Mouse (Mus musculus) layer of hippocampus, adult 18-20 months (tissue): Measurements from ENCODE around the gene Sptssb. TPM values are rescaled to one million over a fixed set of nuclear protein-coding genes. Genes with fewer than 3 reads are reported as not detected.

Source experiments
- DNase-seq, 2 experiments: peaks; one replicate each; pipeline ENCODE4 v3.0.0; 2022; ENCODE audit warnings: low spot score in 2 of 2
- long read RNA-seq: library from polyadenylated mRNA; stranded (forward); transcript quantifications from one replicate; pipeline ENCODE4 v2.0.0, GENCODE M21; 2021
- total RNA-seq, 2 experiments: library from RNA; stranded (reverse); gene quantifications; 2 replicates each; pipeline ENCODE4 v1.2.3; 2021

The Sptssb gene
- total RNA-seq: 1 to 10 TPM; 1.9 to 2.3 TPM
- long read RNA-seq, partial matches to known transcripts: 0 of 4 reads
- long read RNA-seq, other reads (novel, unspliced or antisense): 2 of 4 reads

DNA sequence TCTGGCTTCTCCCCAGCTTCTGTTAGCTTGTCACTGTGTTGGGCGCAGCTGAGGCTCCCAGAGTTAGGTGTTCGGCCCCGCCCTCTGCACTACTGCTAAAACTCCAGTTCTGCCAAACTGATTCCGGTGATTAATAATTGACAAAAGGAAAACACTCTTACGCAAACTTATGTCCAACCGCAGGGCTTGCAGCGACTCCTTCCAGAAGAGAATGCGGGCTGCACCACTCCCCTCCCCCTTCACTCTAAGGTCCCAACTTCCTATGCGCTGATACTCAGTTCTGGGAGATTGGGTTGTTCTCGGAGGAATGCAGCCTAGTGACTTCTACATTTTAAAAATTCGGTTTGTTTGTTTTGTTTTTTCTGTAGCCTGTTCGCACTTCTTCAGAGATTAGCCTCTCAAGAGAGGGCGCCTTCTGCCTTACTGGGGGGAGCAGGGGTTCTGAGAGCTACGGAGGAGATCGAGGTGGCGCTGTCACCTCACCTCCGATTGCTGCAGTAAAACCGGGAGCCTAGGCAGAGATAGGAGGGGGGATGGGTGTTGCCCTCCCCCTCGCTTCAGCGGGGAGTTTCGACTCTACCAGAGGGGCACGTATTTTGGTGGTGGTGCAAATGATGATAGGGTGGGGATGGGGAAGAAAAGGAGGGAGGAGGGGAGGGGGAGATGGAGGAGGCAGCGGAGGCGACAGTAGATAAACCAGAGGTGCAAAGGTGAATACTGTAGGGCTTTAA is at the start of gene Sptssb:
TSS of gene Sptssb (minus strand) at position 83 of the 731 bp plus-strand sequence.
- DNase-seq: peak in 1 of 2 experiments; percentile 21

DNA sequence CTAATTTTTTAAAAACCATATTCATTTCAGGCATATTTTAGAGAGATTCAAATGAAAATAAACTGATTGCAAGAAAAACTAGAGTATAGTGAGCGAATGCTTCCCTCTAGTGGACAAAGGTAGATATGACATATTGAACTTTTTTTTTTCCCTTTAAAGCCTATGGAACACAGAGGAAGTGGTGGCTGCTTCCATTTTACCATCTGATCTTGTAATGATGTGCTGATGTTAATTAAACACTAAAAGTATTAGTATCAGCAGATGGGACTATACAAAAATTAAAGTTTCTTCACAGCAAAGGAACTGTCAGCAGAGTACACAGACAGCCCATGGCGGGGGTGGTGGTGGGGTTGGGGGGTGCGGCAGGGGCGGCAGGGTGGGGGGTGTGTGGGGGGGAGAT is 48.3 kb upstream of the Sptssb start:
- no peak for DNase-seq

DNA sequence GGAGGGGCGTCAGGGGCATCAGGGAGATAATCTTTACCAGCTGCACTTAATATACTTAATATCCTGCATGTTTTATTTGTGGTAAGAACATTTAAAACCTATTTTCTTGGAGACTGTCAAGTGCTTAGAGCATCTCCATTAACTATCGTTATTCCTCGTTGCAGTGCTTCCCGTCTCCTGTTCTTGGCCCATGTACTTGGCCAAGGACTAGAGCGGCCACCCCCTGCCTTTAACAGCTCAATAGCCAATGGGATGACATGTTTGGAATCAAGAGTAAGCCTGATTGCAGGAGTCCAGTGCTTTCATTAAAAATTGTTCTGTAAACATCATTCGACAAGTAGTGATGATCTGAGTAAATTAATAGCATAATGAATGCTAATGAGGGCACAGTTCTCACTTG is 47.8 kb upstream of the Sptssb start:
- DNase-seq: no peak

GRCm38 (mm10) chr3:69902787-69903477 is 43.2 kb upstream of the Sptssb start:
- no peak for DNase-seq

- DNase-seq: no peak
Measured at GRCm38 (mm10) chr3:69902382-69902781, 42.6 kb upstream of the Sptssb start.

GRCm38 (mm10) chr3:69901874-69902381 is 42.2 kb upstream of the Sptssb start:
- no peak for DNase-seq

DNA sequence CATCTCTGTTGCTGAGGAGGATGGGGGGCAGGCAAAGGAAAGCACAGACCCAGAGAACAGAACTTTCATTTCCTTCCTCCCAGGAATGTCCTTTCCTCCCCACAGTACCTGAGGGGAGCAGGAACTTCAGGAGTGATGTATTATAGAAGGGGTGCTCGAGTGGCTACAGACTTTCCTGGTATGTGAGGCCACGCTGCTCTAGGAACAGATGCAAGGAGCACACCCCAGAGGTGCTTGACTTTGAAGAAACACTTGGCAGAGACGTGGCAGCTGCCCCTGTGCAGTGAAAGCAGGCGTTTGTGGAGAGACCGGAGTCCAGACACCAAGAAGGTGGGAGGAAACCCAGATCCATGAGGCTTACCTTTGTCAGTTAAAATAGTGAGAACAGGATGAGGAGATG is 40.6 kb upstream of the Sptssb start:
- DNase-seq: no peak

- DNase-seq: peak in 1 of 2 experiments; percentile 77
Measured at GRCm38 (mm10) chr3:69897917-69898594, 38.3 kb upstream of the Sptssb start.

GRCm38 (mm10) chr3:69895516-69895915 is 35.8 kb upstream of the Sptssb start:
- no peak for DNase-seq

GRCm38 (mm10) chr3:69892187-69893094 is 32.7 kb upstream of the Sptssb start:
- DNase-seq: no peak

DNA sequence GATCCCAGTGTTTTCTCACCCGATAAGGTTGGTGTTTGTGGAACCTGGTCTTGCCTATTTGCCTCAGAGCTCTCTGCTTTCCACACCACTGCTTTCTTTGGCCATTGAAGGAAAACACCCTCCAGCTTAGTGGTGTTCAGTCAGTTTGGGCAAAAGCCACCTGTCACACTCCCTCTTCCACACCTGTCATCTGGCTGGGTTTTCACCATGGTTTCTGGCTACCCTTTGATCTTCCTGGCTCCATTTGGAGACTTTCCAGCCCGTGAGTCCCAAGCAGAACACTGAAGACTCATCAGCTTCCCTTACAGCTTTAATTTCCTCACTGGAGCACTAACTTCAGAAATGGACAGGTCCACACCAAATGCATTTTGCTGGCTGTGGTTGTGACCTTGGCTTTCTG is 26.1 kb upstream of the Sptssb start:
- no peak for DNase-seq

DNA sequence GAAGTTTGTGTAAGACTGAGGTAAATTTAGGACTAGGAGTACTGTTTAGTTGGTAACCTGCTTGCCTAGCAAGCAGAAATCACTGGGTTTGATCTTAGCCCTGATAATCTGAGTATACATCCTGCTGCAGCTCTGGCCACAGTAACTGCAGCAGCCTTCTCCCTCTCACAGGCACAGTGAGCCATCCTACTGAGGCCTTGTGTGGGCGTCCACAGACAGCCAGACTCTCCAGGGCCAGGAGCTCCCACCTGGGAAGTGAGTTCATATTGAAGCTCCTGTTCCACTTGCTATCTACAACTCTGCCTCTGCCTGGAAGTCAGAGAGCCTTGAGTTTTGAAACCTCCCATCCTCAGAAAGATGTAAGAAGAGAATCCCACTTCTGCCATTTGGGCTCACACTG is 24.0 kb upstream of the Sptssb start:
- no peak for DNase-seq

DNA sequence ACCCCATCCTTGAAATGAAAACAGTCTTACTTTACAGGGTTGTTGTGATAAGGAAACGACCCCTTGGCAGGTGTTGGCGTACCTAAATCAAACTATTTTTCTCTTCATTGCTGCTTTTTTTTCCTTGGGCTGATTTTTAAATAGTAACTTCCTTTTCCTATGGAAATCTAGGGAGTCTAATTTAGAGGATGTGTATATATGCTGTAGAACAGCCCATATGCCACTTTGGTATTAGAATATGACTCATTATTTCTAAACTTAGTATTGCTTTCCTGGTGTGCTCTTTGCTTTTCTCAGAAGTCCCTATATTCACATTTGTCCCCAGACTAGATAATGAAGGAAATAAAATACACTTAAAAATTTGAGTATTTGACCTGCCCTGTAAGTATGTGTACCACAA is 17.8 kb upstream of the Sptssb start:
- DNase-seq: no peak

GRCm38 (mm10) chr3:69874721-69875120 is 15.0 kb upstream of the Sptssb start:
- DNase-seq: no peak

DNA sequence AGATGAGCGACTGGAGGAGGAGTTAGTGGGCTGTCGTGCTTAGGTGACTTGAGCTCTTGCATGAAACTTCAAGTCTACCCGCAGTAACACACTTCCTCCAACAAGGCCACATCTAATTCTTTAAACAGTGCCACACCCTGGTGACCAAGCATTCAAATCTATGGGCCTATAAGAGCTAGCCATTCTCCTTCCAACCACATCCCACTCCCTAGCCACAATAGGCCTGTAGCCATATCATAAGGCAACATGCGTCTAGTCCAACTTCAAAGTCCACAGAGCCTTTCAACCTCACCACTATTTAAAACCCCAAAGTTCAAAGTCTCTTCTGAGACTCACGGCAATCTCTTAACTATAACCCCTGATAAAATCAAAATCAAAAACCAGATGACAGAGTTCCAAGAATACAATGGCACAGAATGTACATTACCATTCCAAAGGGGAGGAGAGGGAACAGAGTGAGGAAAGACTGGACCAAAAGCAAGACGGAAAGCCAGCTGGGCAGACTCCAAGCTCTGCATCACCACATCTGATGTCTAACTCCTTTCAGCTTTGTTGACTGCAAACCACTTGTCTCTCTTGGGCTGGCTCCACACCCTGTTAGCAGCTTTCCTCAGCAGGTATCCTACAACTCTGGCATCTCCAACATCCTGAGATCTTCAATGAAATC is 13.1 kb upstream of the Sptssb start:
- no peak for DNase-seq

DNA sequence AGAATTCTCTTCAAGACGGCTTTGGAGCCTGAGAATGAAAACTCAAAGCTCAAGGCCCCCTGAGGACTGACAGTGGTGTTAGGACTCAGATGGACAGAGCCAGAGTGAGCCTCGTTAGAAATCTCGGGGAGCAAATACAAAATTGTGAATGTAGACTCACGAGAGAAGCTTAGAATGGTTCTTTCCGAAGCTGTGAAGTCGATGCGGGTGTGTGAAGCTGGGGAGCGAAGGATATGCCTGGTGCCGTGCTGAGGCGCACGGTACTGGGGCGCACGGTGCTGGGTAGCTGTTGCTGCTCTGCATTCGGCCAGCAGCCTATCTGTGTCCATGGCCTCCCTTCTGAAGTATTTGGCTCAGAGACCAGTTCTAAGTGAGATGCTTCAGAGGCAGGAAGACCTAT is 11.4 kb upstream of the Sptssb start:
- no peak for DNase-seq

DNA sequence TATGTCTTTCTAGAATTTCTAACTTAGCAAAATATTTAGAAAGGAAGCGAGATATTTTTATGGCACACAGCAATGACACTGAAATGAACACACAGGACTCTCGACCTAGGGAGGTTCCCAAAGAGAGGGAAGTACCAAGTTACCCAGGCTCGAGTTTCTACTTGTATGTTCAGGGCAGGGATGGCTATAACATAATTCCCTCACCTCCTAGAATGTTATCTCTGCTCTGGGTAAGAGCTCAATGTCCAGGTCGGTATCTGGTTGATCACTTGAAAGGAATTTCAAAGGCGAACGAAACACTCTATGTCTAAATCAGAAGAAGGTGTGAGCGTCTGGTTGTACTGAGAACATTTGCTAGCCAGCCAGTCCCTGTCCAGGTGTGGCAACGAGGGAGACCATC is 10.0 kb upstream of the Sptssb start:
- DNase-seq: no peak

DNA sequence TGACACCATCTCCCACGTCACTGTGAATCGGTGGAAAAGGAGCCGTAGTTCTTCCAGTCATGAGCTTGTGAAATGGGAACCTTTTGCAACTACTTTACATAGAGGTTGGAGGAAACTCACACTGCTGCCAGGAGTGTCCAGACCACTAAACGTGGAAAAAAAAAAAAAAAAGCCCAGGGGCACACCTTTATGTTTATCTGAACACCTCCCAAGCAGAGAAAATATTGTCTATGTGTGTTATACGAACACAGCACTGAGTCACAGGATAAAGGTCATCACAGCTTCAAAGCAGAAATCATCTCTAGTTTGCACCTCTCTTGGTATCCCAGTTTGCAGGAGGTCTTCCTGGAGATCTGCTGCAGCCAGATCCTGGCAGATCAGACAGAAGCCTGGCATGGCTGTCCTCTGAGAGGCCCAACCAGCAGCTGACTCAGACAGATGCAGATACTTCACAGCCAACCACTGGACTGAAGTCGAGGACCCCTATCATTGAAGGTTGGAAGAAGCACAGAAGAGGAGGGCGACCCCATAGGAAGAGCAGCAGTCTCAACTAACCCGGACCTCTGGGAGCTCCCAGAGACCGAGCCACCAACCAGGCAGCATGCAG is 2.2 kb upstream of the Sptssb start:
- no peak for DNase-seq

- DNase-seq: peak; percentile 63 to 78
Measured at GRCm38 (mm10) chr3:69860589-69861521, 1.1 kb upstream of the Sptssb start.
